Comparison of ENCODE assay signal across 9 mouse cellular contexts in the genomic region with DNA sequence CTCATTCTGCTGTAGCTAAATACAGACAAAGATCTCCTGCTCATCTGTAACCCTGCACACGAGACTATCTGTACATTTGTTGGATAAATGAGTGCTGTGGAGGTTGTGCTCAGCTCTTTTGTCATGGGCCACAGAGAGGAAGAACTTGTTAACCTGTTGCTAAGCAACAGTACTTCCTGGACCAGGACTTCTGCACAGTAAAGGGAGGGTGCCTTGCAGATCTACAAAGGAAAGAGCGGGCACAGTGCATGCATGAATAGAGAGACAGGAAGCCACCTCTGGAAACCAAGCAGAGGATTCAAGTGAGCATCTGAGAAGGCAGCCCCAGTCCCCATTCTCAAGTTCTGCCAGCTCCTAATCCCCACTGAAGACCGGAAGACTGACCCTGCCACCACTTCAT. TPM values are rescaled to one million over a fixed set of nuclear protein-coding genes. Genes with fewer than 3 reads are reported as not detected.
DNase-seq lines count a peak whose midpoint lies in the region; ATAC-seq and TF ChIP-seq lines count a peak whose summit lies in the region.
"Had no signal": no experiment of that assay in that cellular context is flagged by ENCODE, and none has a peak within 500 bp of the region (broad histone marks: within the 10 kb centered on the region; RNA-seq: fewer than 3 reads in every experiment).

No protein-coding gene starts in this region.

- peak; percentile 76 for ATAC-seq in heart, embryonic 16.5 days (replicated peaks; ENCODE audit: extremely low read depth, insufficient read depth, low FRiP score)
- peak; percentile 70 for ATAC-seq in forebrain, postnatal 0 days

- no peak overlapping the region for H3K9ac ChIP-seq in heart, embryonic 16.5 days (ENCODE audit: low read length)
- H3K9ac ChIP-seq in forebrain, postnatal 0 days: no peak overlapping the region

- intact Hi-C loops in heart, postnatal 10 days (cut with DNase I): loop anchor here (5.0 to 10.0 kb wide), 3 partner anchors 83 to 190 kb away; no protein-coding TSS in a partner anchor
- intact Hi-C loops in heart, postnatal 14 days (cut with DNase I): loop anchor here (5.0 kb wide), 2 partner anchors 143 to 177 kb away; no protein-coding TSS in a partner anchor

- no peaks in the 10 kb centered on the region for H3K9me3 ChIP-seq in heart, embryonic 16.5 days (replicated peaks; ENCODE audit: control insufficient read depth, low read length)
- H3K9me3 ChIP-seq in forebrain, postnatal 0 days (ENCODE audit: low read length): no peaks in the 10 kb centered on the region

- DNase-seq in heart, postnatal 10 days: no peak
- DNase-seq in ES-CJ7 (ENCODE audit: low read depth, low spot score): peak; percentile 65
- DNase-seq in forebrain, postnatal 0 days: peak; percentile 32
- DNase-seq in naive thymus-derived CD4-positive, alpha-beta T cell, adult 2 months (ENCODE audit: low read depth): peak; percentile 85
- DNase-seq in urinary bladder, postnatal 4 days (ENCODE audit: low spot score in 2 of 2): no peak
- no peak for DNase-seq in cerebellum, adult 11 months
- no peak for DNase-seq in heart, postnatal 14 days
- DNase-seq: gastrocnemius, adult 2 months had no signal

- no peaks in the 10 kb centered on the region for H3K27me3 ChIP-seq in heart, embryonic 16.5 days (ENCODE audit: control insufficient read depth, insufficient read depth, low read length)
- no peaks in the 10 kb centered on the region for H3K27me3 ChIP-seq in forebrain, postnatal 0 days (ENCODE audit: insufficient read depth, low read length)

- H3K27ac ChIP-seq in heart, embryonic 16.5 days (ENCODE audit: low read length): no peak overlapping the region
- no peak overlapping the region for H3K27ac ChIP-seq in forebrain, postnatal 0 days (ENCODE audit: low read depth, low read length)
- H3K27ac ChIP-seq: gastrocnemius, adult 2 months had no signal

- no peak overlapping the region for H3K4me3 ChIP-seq in heart, embryonic 16.5 days (ENCODE audit: low read length)
- no peak overlapping the region for H3K4me3 ChIP-seq in forebrain, postnatal 0 days (ENCODE audit: low read depth, low read length)
- H3K4me3 ChIP-seq: gastrocnemius, adult 2 months had no signal

- peaks cover 3% of the 10 kb centered on the region; the same call in 1 of the 2 replicates for H3K4me1 ChIP-seq in heart, embryonic 16.5 days (ENCODE audit: control insufficient read depth, insufficient read depth, low read length)
- peaks cover 5% of the 10 kb centered on the region; the same call in 1 of the 2 replicates for H3K4me1 ChIP-seq in forebrain, postnatal 0 days (ENCODE audit: insufficient read depth)

- no peaks in the 10 kb centered on the region for H3K36me3 ChIP-seq in heart, embryonic 16.5 days (ENCODE audit: control insufficient read depth, insufficient read depth)
- no peaks in the 10 kb centered on the region for H3K36me3 ChIP-seq in forebrain, postnatal 0 days (ENCODE audit: insufficient read depth)

- H3K4me2 ChIP-seq in heart, embryonic 16.5 days (ENCODE audit: low read depth, low read length): no peak overlapping the region
- no peak overlapping the region for H3K4me2 ChIP-seq in forebrain, postnatal 0 days (ENCODE audit: low read depth)

- no peak for TF ChIP-seq CTCF in forebrain, postnatal 0 days (IDR thresholded peaks at IDR 0.05; ENCODE audit: low read depth)

- WGBS in heart, embryonic 16.5 days: 36% methylated on average over 3 of the region's 3 CpGs
- WGBS in forebrain, postnatal 0 days: 2% methylated on average over 3 of the region's 3 CpGs

RNA-seq across cellular contexts. Expression of a gene that starts 27.1 kb away (rescaled TPM):
- 17.2 and 18.3 TPM in 2 replicates for polyA plus RNA-seq in heart, embryonic 16.5 days (2015; fragmentation: Nextera tagmentation; extraction: Ambion mirVana)
- 100 to 1,000 TPM; 106 to 111 TPM for total RNA-seq in heart, postnatal 10 days (2021)
- 45.2 and 59.0 TPM in 2 replicates for total RNA-seq in forebrain, postnatal 0 days (2014; rRNA removed)
- 7.1 and 9.5 TPM in 2 replicates for polyA plus RNA-seq in forebrain, postnatal 0 days (2015; fragmentation: Nextera tagmentation; extraction: Ambion mirVana)
- total RNA-seq in heart, postnatal 14 days (2021): 100 to 1,000 TPM; 107 to 109 TPM

Comparison
In these comparisons a context has a peak if more than half of its experiments do, and no peak if none do; other contexts are left out.
1. DNase-seq: peak in ES-CJ7 (single experiment), forebrain, postnatal 0 days (single experiment) and naive thymus-derived CD4-positive, alpha-beta T cell, adult 2 months (single experiment); none in heart, postnatal 10 days (0 of 2), urinary bladder, postnatal 4 days (0 of 2), cerebellum, adult 11 months (single experiment) and heart, postnatal 14 days (0 of 2).